9 mouse cellular contexts compared by ENCODE assay signal in the genomic region with DNA sequence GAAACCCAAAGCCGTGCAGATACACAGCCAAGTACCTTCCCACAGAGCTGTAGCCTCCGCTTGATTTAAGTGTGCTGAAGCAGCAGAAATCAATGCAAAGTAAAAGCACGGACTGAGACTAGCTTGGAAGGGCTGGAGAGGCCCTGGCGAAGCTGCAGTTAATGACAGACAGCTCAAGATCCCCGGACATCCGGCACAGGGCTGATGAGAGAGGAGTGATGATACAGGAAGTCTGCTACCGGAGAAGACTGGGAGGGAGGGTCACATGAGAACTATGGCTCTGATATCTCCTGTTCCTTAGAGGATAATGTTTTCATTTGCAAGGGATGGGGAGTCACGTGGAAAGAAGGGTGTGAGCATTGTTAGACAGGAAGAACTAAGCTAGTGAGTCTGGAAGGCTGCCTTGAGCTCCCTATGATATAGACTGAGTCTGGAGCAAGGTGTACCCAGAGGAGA. TPM values are rescaled to one million over a fixed set of nuclear protein-coding genes. Genes with fewer than 3 reads are reported as not detected.
A peak's percentile ranks its signal among the peaks of the same experiment; 100 is the strongest.
DNase-seq lines count a peak whose midpoint lies in the region; ATAC-seq and TF ChIP-seq lines count a peak whose summit lies in the region.
"Had no signal": no experiment of that assay in that cellular context is flagged by ENCODE, and none has a peak within 500 bp of the region (broad histone marks: within the 10 kb centered on the region; RNA-seq: fewer than 3 reads in every experiment).

No protein-coding gene starts in this region.

- DNase-seq in left cerebral cortex, postnatal 14 days (ENCODE audit: low spot score in 2 of 2): peak; percentile 12
- DNase-seq in left cerebral cortex, adult 8-10 months (ENCODE audit: low spot score in 2 of 2): no peak
- peak; percentile 20 to 31 for DNase-seq in gastrocnemius, adult 8-10 months (ENCODE audit: low spot score in 2 of 2)
- DNase-seq in liver, adult 2 months (ENCODE audit: extremely low read depth, low read depth, low spot score): peak; percentile 26
- no peak for DNase-seq in Muller cell, postnatal 12 days (ENCODE audit: inconsistent ontology term)

- TF ChIP-seq CTCF in liver, adult 2 months (IDR thresholded peaks at IDR 0.05; ENCODE audit: low read depth, low read length): no peak

- H3K9ac ChIP-seq in hindbrain, embryonic 15.5 days: peak overlapping the region; percentile 7; the same call in 1 of the 2 replicates
- peak overlapping the region; percentile 6; the same call in 1 of the 2 replicates for H3K9ac ChIP-seq in liver, adult 2 months (ENCODE audit: low read depth, low read length)
- H3K9ac ChIP-seq in neural tube, embryonic 15.5 days (replicated peaks): 0 out of 2 replicates have a peak overlapping the region, but pooled peaks have one; percentile 7

- 15% methylated on average over 8 of the region's 8 CpGs for WGBS in hindbrain, embryonic 15.5 days
- WGBS in liver, adult 2 months: 57% methylated on average over 8 of the region's 8 CpGs
- 26% methylated on average over 8 of the region's 8 CpGs for WGBS in neural tube, embryonic 15.5 days

- H3K79me2 ChIP-seq in liver, adult 2 months (ENCODE audit: control insufficient read depth, insufficient read depth, low read length): no peaks in the 10 kb centered on the region

- no peak for TF ChIP-seq POLR2A in liver, adult 2 months (IDR thresholded peaks at IDR 0.05; ENCODE audit: extremely low read depth, insufficient read depth, low read length)

- H3K9me3 ChIP-seq in hindbrain, embryonic 15.5 days: no peaks in the 10 kb centered on the region
- H3K9me3 ChIP-seq in neural tube, embryonic 15.5 days (replicated peaks): no peaks in the 10 kb centered on the region

- H3K27me3 ChIP-seq in hindbrain, embryonic 15.5 days: no peaks in the 10 kb centered on the region
- H3K27me3 ChIP-seq in liver, adult 2 months (ENCODE audit: control insufficient read depth, insufficient read depth, low read length): no peaks in the 10 kb centered on the region
- no peaks in the 10 kb centered on the region for H3K27me3 ChIP-seq in neural tube, embryonic 15.5 days (replicated peaks)
- H3K27me3 ChIP-seq: CH12.LX had no signal

- no peak overlapping the region for H3K4me3 ChIP-seq in hindbrain, embryonic 15.5 days
- no peak overlapping the region for H3K4me3 ChIP-seq in liver, adult 2 months (ENCODE audit: insufficient read depth, low read depth, low read length)
- no peak overlapping the region for H3K4me3 ChIP-seq in neural tube, embryonic 15.5 days (replicated peaks)

- peak overlapping the region; percentile 23 for H3K4me2 ChIP-seq in hindbrain, embryonic 15.5 days
- H3K4me2 ChIP-seq in neural tube, embryonic 15.5 days: peak overlapping the region; percentile 39

- peaks cover 11% of the 10 kb centered on the region for H3K4me1 ChIP-seq in hindbrain, embryonic 15.5 days (replicated peaks)
- no peaks in the 10 kb centered on the region for H3K4me1 ChIP-seq in liver, adult 2 months (ENCODE audit: control insufficient read depth, insufficient read depth, low read length)
- peaks cover 13% of the 10 kb centered on the region for H3K4me1 ChIP-seq in neural tube, embryonic 15.5 days

- intact Hi-C loops in left cerebral cortex, postnatal 14 days (cut with DNase I): no loop called here

- ATAC-seq in hindbrain, embryonic 15.5 days (ENCODE audit: low FRiP score, low read depth): peak; percentile 71
- peak; percentile 77 for ATAC-seq in neural tube, embryonic 15.5 days (ENCODE audit: low FRiP score)
- ATAC-seq in monocyte, adult 5-6 weeks (replicated peaks; ENCODE audit: insufficient number of reproducible peaks, low FRiP score, low TSS enrichment, poor library complexity, severe bottlenecking): no peak

- H3K36me3 ChIP-seq in hindbrain, embryonic 15.5 days: no peaks in the 10 kb centered on the region
- no peaks in the 10 kb centered on the region for H3K36me3 ChIP-seq in liver, adult 2 months (ENCODE audit: control insufficient read depth, insufficient read depth, low read length)
- no peaks in the 10 kb centered on the region for H3K36me3 ChIP-seq in neural tube, embryonic 15.5 days

- H3K27ac ChIP-seq in hindbrain, embryonic 15.5 days (replicated peaks): peak overlapping the region; percentile 18; the same call in 1 of the 2 replicates
- H3K27ac ChIP-seq in liver, adult 2 months (replicated peaks; ENCODE audit: insufficient read depth, low read depth, low read length): peak overlapping the region; percentile 43; the same call in 1 of the 2 replicates
- peak overlapping the region; percentile 48 for H3K27ac ChIP-seq in neural tube, embryonic 15.5 days (replicated peaks)

RNA-seq across cellular contexts. Expression of gene Pla2g7, which starts 13.1 kb away (rescaled TPM):
- total RNA-seq in left cerebral cortex, postnatal 14 days (2021): 10 to 100 TPM; 60.4 to 65.9 TPM
- 100 to 1,000 TPM in 1 of 4 experiments, 10 to 100 TPM in 3; 83.8 to 107 (median 92.0) TPM for total RNA-seq in left cerebral cortex, adult 8-10 months (2022)
- 10 to 100 TPM; 48.9 to 85.9 (median 58.6) TPM for total RNA-seq in gastrocnemius, adult 8-10 months (2022)
- 116 and 122 TPM in 2 replicates for polyA plus RNA-seq in hindbrain, embryonic 15.5 days (2015; fragmentation: Nextera tagmentation; extraction: Ambion mirVana)
- 2.0 and 2.1 TPM in 2 replicates for total RNA-seq in liver, adult 2 months (2014; rRNA removed)
- polyA plus RNA-seq in liver, adult 2 months (2012; rRNA removed): 0.50 and 0.86 TPM in 2 replicates
- polyA plus RNA-seq in neural tube, embryonic 15.5 days (2015; fragmentation: Nextera tagmentation; extraction: Ambion mirVana): 66.6 and 72.6 TPM in 2 replicates
- total RNA-seq in monocyte, adult 5-6 weeks (2017): 148 to 346 TPM (median 288 TPM) in 3 replicates
- total RNA-seq: CH12.LX had no signal

RNA-seq across cellular contexts. Expression of gene Ankrd66, which starts 37.6 kb away (rescaled TPM):
- not detected for total RNA-seq in left cerebral cortex, postnatal 14 days (2021)
- under 1 TPM in 1 of 4 experiments, not detected in 3; 0.39 TPM for total RNA-seq in left cerebral cortex, adult 8-10 months (2022)
- total RNA-seq in gastrocnemius, adult 8-10 months (2022): not detected
- 0.76 and 1.1 TPM in 2 replicates for polyA plus RNA-seq in hindbrain, embryonic 15.5 days (2015; fragmentation: Nextera tagmentation; extraction: Ambion mirVana)
- total RNA-seq in liver, adult 2 months (2014; rRNA removed): not detected in 2 replicates
- not detected in 2 replicates for polyA plus RNA-seq in liver, adult 2 months (2012; rRNA removed)
- 0.32 and 0.42 TPM in 2 replicates for polyA plus RNA-seq in neural tube, embryonic 15.5 days (2015; fragmentation: Nextera tagmentation; extraction: Ambion mirVana)
- total RNA-seq in monocyte, adult 5-6 weeks (2017): 0.87 to 2.3 TPM in 2 of 3 replicates, not detected in the other
- total RNA-seq: CH12.LX had no signal

RNA-seq across cellular contexts. Expression of gene Tdrd6, which starts 49.1 kb away (rescaled TPM):
- under 1 TPM; 0.38 to 0.40 TPM for total RNA-seq in left cerebral cortex, postnatal 14 days (2021)
- 1 to 10 TPM in 1 of 4 experiments, under 1 TPM in 3; 0.42 to 1.2 (median 0.51) TPM for total RNA-seq in left cerebral cortex, adult 8-10 months (2022)
- total RNA-seq in gastrocnemius, adult 8-10 months (2022): not detected
- 0.61 and 0.66 TPM in 2 replicates for polyA plus RNA-seq in hindbrain, embryonic 15.5 days (2015; fragmentation: Nextera tagmentation; extraction: Ambion mirVana)
- total RNA-seq in liver, adult 2 months (2014; rRNA removed): not detected in 2 replicates
- polyA plus RNA-seq in liver, adult 2 months (2012; rRNA removed): not detected in 2 replicates
- polyA plus RNA-seq in neural tube, embryonic 15.5 days (2015; fragmentation: Nextera tagmentation; extraction: Ambion mirVana): 0.55 and 0.81 TPM in 2 replicates
- 0.10 to 0.11 TPM in 2 of 3 replicates, not detected in the other for total RNA-seq in monocyte, adult 5-6 weeks (2017)
- total RNA-seq: CH12.LX had no signal

Comparison
In these comparisons a context has a peak if more than half of its experiments do, and no peak if none do; other contexts are left out.
1. DNase-seq: peak in left cerebral cortex, postnatal 14 days (2 of 2), gastrocnemius, adult 8-10 months (2 of 2) and liver, adult 2 months (single experiment); none in left cerebral cortex, adult 8-10 months (0 of 2) and Muller cell, postnatal 12 days (single experiment).
2. RNA of gene Pla2g7, which starts 13.1 kb away (total RNA-seq): 148 to 346 TPM in monocyte, adult 5-6 weeks, 83.8 to 107 TPM in left cerebral cortex, adult 8-10 months, 48.9 to 85.9 TPM in gastrocnemius, adult 8-10 months and 60.4 to 65.9 TPM in left cerebral cortex, postnatal 14 days; 2.0 to 2.1 TPM in liver, adult 2 months; every median in the first group is over 10 times any median in the second.
3. Peak in every context shown above with its lines, with median percentiles within 50 percentile points of each other: H3K27ac ChIP-seq and H3K9ac ChIP-seq.